Mouse (Mus musculus) kidney, adult 2 months (tissue): Measurements from ENCODE around the gene Stard13.

ENCODE experiments used
- CTCF ChIP-seq: fragments of 200-500 bp; conservative IDR thresholded peaks from 2 replicates; pipeline ENCODE4 v1.5.1; 2011; ENCODE audit warnings: low read depth, mild to moderate bottlenecking, control low read depth, low read length, moderate library complexity, mixed read lengths; ENCODE audit not compliant: insufficient read depth, insufficient read length
- POLR2A ChIP-seq: fragments of 200-500 bp; IDR thresholded peaks from one replicate; pipeline ENCODE4 v1.6.1; 2011; ENCODE audit warnings: low read depth, low read length, control low read depth

GRCm38 (mm10) chr5:151042911-151043310 lies 190.7 kb downstream of the Stard13 start:
- TF ChIP-seq POLR2A: no peak
- TF ChIP-seq CTCF: no peak
